Mouse (Mus musculus) MEL (cell line): ENCODE measurements around the gene A730009L09Rik. TPM values are rescaled to one million over a fixed set of nuclear protein-coding genes. Genes with fewer than 3 reads are reported as not detected.

ENCODE experiments used
- DNase-seq: peaks from one replicate; pipeline ENCODE4 v3.0.0; 2011; ENCODE audit warnings: low read depth, low spot score
- H3K27ac ChIP-seq: 2 replicates; pipeline ENCODE4 v1.5.1; 2012; ENCODE audit warnings: low read depth, mild to moderate bottlenecking, control low read depth, low read length, moderate library complexity; ENCODE audit not compliant: control insufficient read depth
- H3K27me3 ChIP-seq, 2 experiments: fragments of 150-350 bp in 1 of 2; sonication (generic) in 1 of 2; 2 replicates each; pipeline ENCODE4 v1.6.1; 2012; ENCODE audit warnings: low read length in 2 of 2, mild to moderate bottlenecking in 2 of 2, improper control_type of control experiment in 1 of 2, moderate library complexity in 1 of 2; ENCODE audit not compliant: insufficient read depth in 2 of 2, control insufficient read depth in 1 of 2
- H3K36me3 ChIP-seq, 2 experiments: 2 replicates each; pipeline ENCODE4 v1.6.1; 2012 to 2014; ENCODE audit warnings: low read length in 2 of 2, improper control_type of control experiment in 1 of 2, inconsistent platforms in 1 of 2, mild to moderate bottlenecking in 1 of 2; ENCODE audit not compliant: insufficient read depth in 2 of 2, control insufficient read depth in 1 of 2
- H3K4me1 ChIP-seq, 2 experiments: fragments of 150-350 bp in 1 of 2; sonication (generic) in 1 of 2; 2 replicates each; pipeline ENCODE4 v1.6.1; 2012; ENCODE audit warnings: low read length in 2 of 2, improper control_type of control experiment in 1 of 2, mild to moderate bottlenecking in 1 of 2; ENCODE audit not compliant: insufficient read depth in 2 of 2, control insufficient read depth in 1 of 2
- H3K4me3 ChIP-seq, 2 experiments: fragments of 150-350 bp in 1 of 2; sonication (generic) in 1 of 2; 2 replicates each; pipeline ENCODE4 v1.5.1; 2012; ENCODE audit warnings: low read depth in 2 of 2, low read length in 2 of 2, mild to moderate bottlenecking in 2 of 2, moderate library complexity in 2 of 2, control low read depth in 1 of 2, improper control_type of control experiment in 1 of 2; ENCODE audit not compliant: control insufficient read depth in 1 of 2, insufficient read depth in 1 of 2
- H3K79me2 ChIP-seq: 2 replicates; pipeline ENCODE4 v1.6.1; 2012; ENCODE audit warnings: mild to moderate bottlenecking, low read length, moderate library complexity; ENCODE audit not compliant: control insufficient read depth, poor library complexity, insufficient read depth
- H3K9ac ChIP-seq: 2 replicates; pipeline ENCODE4 v1.6.1; 2012; ENCODE audit warnings: low read depth, mild to moderate bottlenecking, control low read depth, low read length, moderate library complexity; ENCODE audit not compliant: control insufficient read depth, poor library complexity, severe bottlenecking
- H3K9me3 ChIP-seq: fragments of 150-350 bp; sonication (generic); replicated peaks from 2 replicates; pipeline ENCODE4 v1.6.1; 2012; ENCODE audit warnings: mild to moderate bottlenecking, low read length, improper control_type of control experiment, moderate library complexity; ENCODE audit not compliant: insufficient read depth
- CTCF ChIP-seq, 3 experiments: IDR thresholded peaks in 2 of 3; conservative IDR thresholded peaks in 1 of 3; 2 replicates each; pipeline ENCODE4 v1.5.1; 2011 to 2012; ENCODE audit warnings: low read length in 3 of 3, low read depth in 2 of 3, mild to moderate bottlenecking in 2 of 3, improper control_type of control experiment in 1 of 3, inconsistent platforms in 1 of 3, mixed read lengths in 1 of 3, moderate library complexity in 1 of 3; ENCODE audit not compliant: control insufficient read depth in 1 of 3, insufficient read depth in 1 of 3, poor library complexity in 1 of 3, severe bottlenecking in 1 of 3
- EP300 ChIP-seq, 2 experiments: IDR thresholded peaks; 2 replicates each; pipeline ENCODE4 v1.6.1; 2011; ENCODE audit warnings: improper control_type of control experiment in 2 of 2, low read length in 2 of 2, low read depth in 1 of 2, mild to moderate bottlenecking in 1 of 2
- MYC ChIP-seq: IDR thresholded peaks from 2 replicates; pipeline ENCODE4 v1.6.1; 2011; ENCODE audit warnings: low read depth, mild to moderate bottlenecking, low read length, improper control_type of control experiment, moderate library complexity
- NRF1 ChIP-seq: IDR thresholded peaks from 2 replicates; pipeline ENCODE4 v1.6.1; 2014; ENCODE audit warnings: low read depth, mild to moderate bottlenecking, inconsistent platforms, low read length, improper control_type of control experiment, moderate library complexity; ENCODE audit not compliant: poor library complexity, insufficient read depth, severe bottlenecking
- POLR2A ChIP-seq, 2 experiments: IDR thresholded peaks; 2 replicates each; pipeline ENCODE4 v1.6.1; 2011 to 2012; ENCODE audit warnings: low read length in 2 of 2, mild to moderate bottlenecking in 2 of 2, control low read depth in 1 of 2, improper control_type of control experiment in 1 of 2, low read depth in 1 of 2, moderate library complexity in 1 of 2; ENCODE audit not compliant: control insufficient read depth in 1 of 2, insufficient read depth in 1 of 2, poor library complexity in 1 of 2
- USF2 ChIP-seq, 2 experiments: IDR thresholded peaks; 2 replicates each; pipeline ENCODE4 v1.6.1; 2011 to 2012; ENCODE audit warnings: improper control_type of control experiment in 2 of 2, low read length in 2 of 2, borderline replicate concordance in 1 of 2, inconsistent platforms in 1 of 2, low read depth in 1 of 2, mild to moderate bottlenecking in 1 of 2; ENCODE audit not compliant: insufficient read depth in 1 of 2
- ZNF384 ChIP-seq: IDR thresholded peaks from 2 replicates; pipeline ENCODE4 v1.6.1; 2012; ENCODE audit warnings: low read depth, mild to moderate bottlenecking, inconsistent platforms, low read length, improper control_type of control experiment
- polyA plus RNA-seq, 2 experiments: library from polyadenylated mRNA; stranded (reverse) in 1 of 2; unstranded in 1 of 2; fragments of >175 nt in 1 of 2; fragments of >200 nt in 1 of 2; gene quantifications; 2 replicates each; pipeline versions ENCODE4 v1.2.1 to v1.2.4; 2012; ENCODE audit warnings: low replicate concordance in 2 of 2, low read depth in 1 of 2; ENCODE audit not compliant: insufficient read length in 2 of 2, insufficient read depth in 1 of 2, missing spikeins in 1 of 2
- total RNA-seq: library from RNA; depleted of rRNA; stranded (reverse); fragments of 300-350 nt; gene quantifications from 2 replicates; pipeline ENCODE4 v1.2.3, GENCODE M21; 2012

Gene A730009L09Rik
- total and polyA plus RNA-seq, 3 experiments: not detected

DNA sequence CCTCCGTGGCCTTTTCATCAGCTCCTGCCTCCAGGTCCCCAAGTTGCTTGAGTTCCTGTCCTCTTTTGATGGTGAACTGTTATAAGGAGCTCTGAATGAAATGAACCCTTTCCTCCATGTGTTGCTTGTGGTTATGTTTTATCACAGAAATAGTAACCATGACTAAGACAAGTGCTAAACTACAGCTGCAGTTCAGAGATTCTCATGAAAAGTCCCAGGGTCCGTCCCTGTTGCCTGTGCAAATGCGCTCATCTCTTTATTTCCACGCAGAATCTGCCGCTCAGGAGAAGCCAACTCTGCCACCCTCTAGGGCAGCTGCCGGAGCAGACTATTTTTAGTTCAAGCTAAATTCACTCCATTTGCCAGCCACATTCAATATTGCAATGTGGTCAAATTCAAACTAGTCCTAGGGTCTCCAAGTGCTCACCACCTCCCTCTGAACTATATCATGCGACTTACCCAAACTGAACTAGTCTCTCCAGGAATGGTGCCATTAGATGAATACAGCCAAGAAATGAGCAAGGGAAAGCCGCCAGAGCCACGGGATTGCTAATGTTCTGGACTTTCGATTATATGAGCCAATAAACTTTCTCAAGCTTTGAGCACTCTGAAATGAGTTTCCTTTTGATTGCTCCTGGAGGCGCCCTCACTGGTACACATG lies 7.2 kb downstream of the A730009L09Rik start:
- no peak for DNase-seq

DNA sequence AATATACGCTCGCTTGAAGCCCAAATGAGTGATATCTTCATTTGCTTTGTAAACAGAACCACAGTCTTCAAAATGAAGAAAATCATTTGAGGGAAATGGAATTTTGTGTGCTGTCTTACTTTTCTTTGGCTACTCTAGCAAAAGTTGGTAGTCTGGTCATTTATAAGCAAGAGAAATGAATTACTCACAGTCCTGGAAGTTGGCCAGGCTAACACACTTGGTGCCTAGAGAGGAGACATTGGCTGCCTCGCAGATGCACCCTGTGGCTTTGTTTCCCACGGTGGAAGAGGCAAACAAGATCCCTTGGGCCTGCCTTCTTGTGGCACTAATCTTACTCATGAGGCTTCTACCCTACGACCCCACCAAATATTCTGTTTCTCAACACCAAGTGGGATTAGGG lies 8.1 kb downstream of the A730009L09Rik start:
- no peak for DNase-seq
- Histone ChIP-seq H3K4me3 (no peak overlapping the region), H3K36me3 (no peaks in the 10 kb centered on the region), H3K4me1 (no peaks in the 10 kb centered on the region), H3K79me2 (no peaks in the 10 kb centered on the region), H3K9me3 (no peaks in the 10 kb centered on the region), H3K27me3 (no peaks in the 10 kb centered on the region), H3K27ac (no peak overlapping the region), H3K9ac (no peak overlapping the region)
- TF ChIP-seq NRF1 (no peak), POLR2A (IDR thresholded peaks at IDR 0.05; ENCODE audit: control insufficient read depth in 1 of 2, insufficient read depth in 1 of 2, low read depth in 1 of 2, low read length in 2 of 2, poor library complexity in 1 of 2) (no peak), USF2 (IDR thresholded peaks at IDR 0.05; ENCODE audit: borderline replicate concordance in 1 of 2, insufficient read depth in 1 of 2, low read depth in 1 of 2, low read length in 2 of 2) (no peak)

More for the DNA sequence above, 7.2 kb downstream of the A730009L09Rik start:
- H3K79me2 ChIP-seq: no peaks in the 10 kb centered on the region
- H3K4me3 ChIP-seq: no peak overlapping the region
- H3K4me1 ChIP-seq: no peaks in the 10 kb centered on the region
- no peaks in the 10 kb centered on the region for H3K27me3 ChIP-seq
- H3K9ac ChIP-seq: no peak overlapping the region
- H3K27ac ChIP-seq: no peak overlapping the region
- TF ChIP-seq CTCF (IDR thresholded peaks at IDR 0.05 in 2 of 3, conservative IDR thresholded peaks at IDR 0.05 in 1 of 3; ENCODE audit: control insufficient read depth in 1 of 3, insufficient read depth in 1 of 3, low read depth in 2 of 3, low read length in 3 of 3, poor library complexity in 1 of 3, severe bottlenecking in 1 of 3): no peak
- no peak for TF ChIP-seq EP300 (IDR thresholded peaks at IDR 0.05; ENCODE audit: low read depth in 1 of 2, low read length in 2 of 2)
- TF ChIP-seq ZNF384: no peak
- H3K9me3 ChIP-seq: no peaks in the 10 kb centered on the region
- H3K36me3 ChIP-seq: no peaks in the 10 kb centered on the region

DNA sequence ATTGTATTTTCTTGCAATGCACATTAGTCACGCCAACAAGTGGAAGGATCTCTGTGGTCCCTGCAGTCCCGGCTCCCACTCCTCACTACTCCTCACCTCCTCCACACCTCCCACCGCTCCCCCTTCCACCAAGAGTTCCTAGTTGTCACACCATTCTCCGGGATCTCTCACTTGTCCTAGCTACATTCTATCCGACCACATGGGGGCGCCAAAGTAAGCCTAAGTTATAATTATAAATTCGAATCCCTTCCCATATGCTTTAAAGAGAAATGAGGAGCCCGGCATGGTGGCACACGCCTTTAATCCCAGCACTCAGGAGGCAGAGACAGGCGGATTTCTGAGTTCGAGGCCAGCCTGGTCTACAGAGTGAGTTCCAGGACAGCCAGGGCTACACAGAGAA lies 12.5 kb downstream of the A730009L09Rik start:
- no peaks in the 10 kb centered on the region for H3K27me3 ChIP-seq
- TF ChIP-seq CTCF (IDR thresholded peaks at IDR 0.05 in 2 of 3, conservative IDR thresholded peaks at IDR 0.05 in 1 of 3; ENCODE audit: control insufficient read depth in 1 of 3, insufficient read depth in 1 of 3, low read depth in 2 of 3, low read length in 3 of 3, poor library complexity in 1 of 3, severe bottlenecking in 1 of 3) (peak in 1 of 3 experiments; percentile 19; a peak in 1 of 6 replicates), MYC (no peak)
- H3K79me2 ChIP-seq: no peaks in the 10 kb centered on the region
- no peaks in the 10 kb centered on the region for H3K9me3 ChIP-seq
- no peak overlapping the region for H3K27ac ChIP-seq
- DNase-seq: peak; percentile 6
- H3K36me3 ChIP-seq: no peaks in the 10 kb centered on the region
- no peak overlapping the region for H3K4me3 ChIP-seq
- no peak overlapping the region for H3K9ac ChIP-seq
- no peaks in the 10 kb centered on the region for H3K4me1 ChIP-seq
